Mouse (Mus musculus) heart, embryonic 10.5 days (tissue): ENCODE results near the gene Anapc2. TPM values are rescaled to one million over a fixed set of nuclear protein-coding genes. Genes with fewer than 3 reads are reported as not detected.

Experiments used
- DNase-seq: peaks from one replicate; pipeline ENCODE4 v3.0.0-alpha.2; 2017; ENCODE audit warnings: low spot score
- H3K27ac ChIP-seq: fragments of 300-500 bp; sonication (generic); 2 replicates; pipeline ENCODE4 v1.5.1; 2016; ENCODE audit warnings: mild to moderate bottlenecking
- H3K27me3 ChIP-seq: fragments of 300-500 bp; sonication (generic); 2 replicates; pipeline ENCODE4 v1.6.1; 2016; ENCODE audit warnings: mild to moderate bottlenecking; ENCODE audit not compliant: poor library complexity, insufficient read depth, severe bottlenecking
- H3K36me3 ChIP-seq: fragments of 300-500 bp; sonication (generic); 2 replicates; pipeline ENCODE4 v1.6.1; 2016; ENCODE audit warnings: mild to moderate bottlenecking, moderate library complexity
- H3K4me1 ChIP-seq: fragments of 300-500 bp; sonication (generic); 2 replicates; pipeline ENCODE4 v1.6.1; 2016; ENCODE audit warnings: mild to moderate bottlenecking
- H3K4me3 ChIP-seq: fragments of 300-500 bp; sonication (generic); 2 replicates; pipeline ENCODE4 v1.5.1; 2016; ENCODE audit warnings: mild to moderate bottlenecking, moderate library complexity
- H3K9me3 ChIP-seq: fragments of 300-500 bp; sonication (generic); 2 replicates; pipeline ENCODE4 v1.6.1; 2016; ENCODE audit warnings: mild to moderate bottlenecking, moderate library complexity
- WGBS: fragments of 180-500 bp; shearing (Covaris S2); methylation state at CpG from one replicate; pipeline ENCODE4 v1.1.7; 2016; 5-methylcytosine and 5-hydroxymethylcytosine counted together
- polyA plus RNA-seq: library from polyadenylated mRNA; unstranded; fragments of >200 nt; fragmentation: Nextera tagmentation; extraction: Ambion mirVana; gene quantifications from 2 replicates; pipeline ENCODE4 v1.2.1, GENCODE M21; 2016

Anapc2 gene
- polyA plus RNA-seq: 101 and 113 TPM in 2 replicates

DNA sequence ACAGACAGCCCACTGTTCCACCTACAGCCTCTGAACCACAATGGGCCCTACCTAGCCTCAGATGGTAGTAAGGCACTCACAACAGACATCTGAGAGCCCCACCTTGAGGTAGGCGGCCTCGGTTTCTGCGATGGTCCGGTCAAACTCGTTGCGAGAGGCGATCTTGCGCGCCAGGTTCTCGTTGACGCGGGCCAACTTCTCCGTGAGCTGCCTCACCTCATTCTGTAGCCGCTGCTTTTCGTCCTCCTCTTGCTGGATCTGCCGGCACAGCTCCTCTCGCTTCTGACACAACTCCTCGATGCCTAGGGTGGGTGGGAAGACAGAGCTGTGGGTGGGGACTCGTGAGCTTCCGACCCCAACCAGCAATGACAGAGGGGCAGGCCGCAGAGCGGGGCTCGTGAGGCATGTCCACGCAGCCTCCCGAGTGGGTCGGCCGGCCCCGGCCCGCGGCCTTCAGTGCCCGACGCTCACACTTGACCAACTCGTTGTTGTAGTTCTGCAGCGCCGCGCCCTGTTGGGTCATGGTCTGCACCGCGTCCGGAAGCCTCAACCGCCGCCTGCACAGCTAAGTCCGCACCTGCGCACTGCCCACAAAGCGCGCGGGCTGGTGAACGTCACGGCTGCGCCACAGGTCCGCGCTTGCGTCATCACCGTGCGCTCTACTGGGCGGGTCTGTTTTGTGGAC is at the start of gene Anapc2, which contains the start of gene Ssna1:
TSS of gene Anapc2 (plus strand) at position 652 of the 685 bp plus-strand sequence.
TSS of gene Ssna1 (minus strand) at position 612 of the 685 bp plus-strand sequence.
- peaks cover 31% of the 10 kb centered on the region for H3K4me1 ChIP-seq
- DNase-seq: peak; percentile 99
- H3K36me3 ChIP-seq: peaks cover 74% of the 10 kb centered on the region

DNA sequence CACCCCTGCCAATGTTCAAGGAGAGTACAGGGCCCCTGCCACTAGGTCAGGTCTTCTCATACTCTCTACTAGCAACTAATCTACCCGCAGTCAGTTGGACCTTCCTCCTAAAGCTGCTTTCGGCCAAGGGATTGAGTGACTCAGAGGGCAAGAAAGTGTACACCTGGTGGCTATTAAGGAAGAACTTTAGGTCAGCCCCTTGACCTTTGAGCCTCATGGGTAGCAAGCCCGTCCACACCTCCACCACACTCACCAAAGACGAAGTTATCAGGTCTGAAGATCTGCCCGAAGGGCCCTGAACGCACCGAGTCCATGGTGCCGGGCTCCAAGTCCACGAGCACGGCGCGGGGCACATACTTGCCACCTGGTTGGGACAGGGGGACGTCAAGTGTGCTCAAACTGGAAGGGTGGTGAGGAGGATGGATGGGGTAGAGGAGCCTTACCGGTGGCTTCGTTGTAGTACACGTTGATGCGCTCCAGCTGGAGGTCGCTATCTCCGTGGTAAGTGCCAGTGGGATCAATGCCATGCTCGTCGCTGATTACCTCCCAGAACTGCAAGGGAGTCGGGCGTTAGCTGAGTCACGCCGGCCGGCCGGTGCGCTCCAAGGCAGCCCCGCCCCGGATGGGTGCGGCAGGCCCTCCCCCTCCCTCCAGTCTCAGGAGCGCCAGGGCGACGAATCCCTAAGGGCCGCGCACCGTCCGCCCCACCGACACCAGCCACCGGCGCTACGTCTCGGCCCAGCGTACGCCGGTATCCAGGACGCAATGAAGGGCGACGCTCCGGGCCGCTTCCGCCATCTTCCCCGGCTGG is 48.4 kb upstream of the Anapc2 start:
- Histone ChIP-seq H3K4me1 (peaks cover 35% of the 10 kb centered on the region), H3K27me3 (no peaks in the 10 kb centered on the region), H3K36me3 (peaks cover 17% of the 10 kb centered on the region), H3K9me3 (no peaks in the 10 kb centered on the region), H3K4me3 (peak overlapping the region; percentile 82), H3K27ac (peak overlapping the region; percentile 93)
- DNase-seq: peak; percentile 94
- 1% methylated on average over 53 of the region's 53 CpGs for WGBS

More for the DNA sequence above, at the start of gene Anapc2, which contains the start of gene Ssna1:
- peak within 1 kb of the TSS; percentile 91 for H3K4me3 ChIP-seq
- no peaks in the 10 kb centered on the region for H3K9me3 ChIP-seq
- peak within 1 kb of the TSS; percentile 92 for H3K27ac ChIP-seq
- no peaks in the 10 kb centered on the region for H3K27me3 ChIP-seq
- under 1% methylated on average over 55 of the region's 55 CpGs for WGBS

DNA sequence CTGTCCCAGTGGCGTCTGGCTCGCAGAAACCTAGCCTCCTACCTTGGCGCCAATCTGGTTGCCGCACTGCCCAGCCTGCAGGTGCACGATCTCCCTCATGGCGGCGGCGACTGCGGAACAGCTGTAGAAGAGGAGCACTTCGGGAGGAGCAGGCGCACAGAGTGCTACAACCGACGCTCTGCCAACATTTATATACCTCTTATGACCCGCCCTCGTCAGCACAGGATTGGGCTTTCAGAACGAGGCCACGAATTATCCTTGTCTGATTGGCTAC is 47.8 kb upstream of the Anapc2 start, which contains the start of gene Tubb4b:
TSS of gene Tubb4b (minus strand) at position 211 of the 274 bp plus-strand sequence.
- 0% methylated on average over 17 of the region's 17 CpGs for WGBS
- H3K27ac ChIP-seq: peak within 1 kb of the TSS; percentile 93
- peak within 1 kb of the TSS; percentile 82 for H3K4me3 ChIP-seq
- peaks cover 38% of the 10 kb centered on the region for H3K4me1 ChIP-seq
- H3K36me3 ChIP-seq: peaks cover 17% of the 10 kb centered on the region
- 0 out of 2 replicates have a peak, but pooled peaks cover 3% of the 10 kb centered on the region for H3K27me3 ChIP-seq
- no peaks in the 10 kb centered on the region for H3K9me3 ChIP-seq
- no peak for DNase-seq

DNA sequence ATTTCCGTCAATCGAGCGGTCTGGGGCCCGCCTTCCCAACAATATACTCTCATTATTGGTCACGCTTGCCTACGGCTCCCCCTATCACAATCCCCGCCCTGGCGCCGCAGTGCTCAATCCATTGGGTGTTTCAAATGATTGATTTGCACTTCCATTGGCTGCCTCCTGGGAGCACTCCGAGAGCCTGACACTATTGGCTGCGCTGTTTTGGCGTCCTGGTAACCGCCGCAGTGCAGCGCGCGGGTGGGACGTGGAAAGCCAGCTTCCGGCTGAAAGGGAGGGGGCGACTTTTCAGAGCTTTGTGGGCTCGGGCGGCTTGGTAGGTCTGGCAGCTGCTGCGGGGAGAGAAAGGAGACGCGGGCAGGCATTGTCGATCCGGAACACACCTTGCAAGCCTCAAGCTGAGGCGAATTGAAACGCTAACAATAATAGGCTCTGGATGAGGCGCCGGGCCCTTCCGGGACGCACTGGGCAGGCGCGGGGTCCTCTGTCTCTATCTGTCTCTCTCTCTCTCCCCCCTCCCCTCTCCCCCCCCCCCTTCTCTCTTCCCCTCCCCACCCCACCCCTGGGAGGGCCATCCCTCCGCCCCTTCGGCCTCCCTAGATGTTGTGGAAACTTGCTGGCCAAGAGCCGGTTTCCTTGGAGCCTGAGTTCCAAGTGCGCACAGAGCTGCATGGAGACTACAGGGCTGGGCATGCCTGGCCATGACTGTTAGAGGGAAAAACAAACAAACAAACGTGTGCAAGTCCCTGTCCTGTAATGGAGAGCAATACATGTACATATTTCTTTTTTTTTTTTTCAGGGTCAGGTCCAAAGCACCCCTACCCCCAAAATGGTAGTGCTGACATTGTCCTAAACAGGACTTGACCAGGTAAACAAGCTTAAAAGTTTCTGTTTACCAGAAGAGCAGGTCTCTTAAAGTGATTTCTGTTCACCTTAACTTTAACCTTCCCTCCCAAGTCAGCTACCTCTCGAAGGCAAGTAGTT is 47.2 kb upstream of the Anapc2 start:
- peak overlapping the region; percentile 90 for H3K27ac ChIP-seq
- 2% methylated on average over 39 of the region's 41 CpGs for WGBS
- no peaks in the 10 kb centered on the region for H3K9me3 ChIP-seq

DNA sequence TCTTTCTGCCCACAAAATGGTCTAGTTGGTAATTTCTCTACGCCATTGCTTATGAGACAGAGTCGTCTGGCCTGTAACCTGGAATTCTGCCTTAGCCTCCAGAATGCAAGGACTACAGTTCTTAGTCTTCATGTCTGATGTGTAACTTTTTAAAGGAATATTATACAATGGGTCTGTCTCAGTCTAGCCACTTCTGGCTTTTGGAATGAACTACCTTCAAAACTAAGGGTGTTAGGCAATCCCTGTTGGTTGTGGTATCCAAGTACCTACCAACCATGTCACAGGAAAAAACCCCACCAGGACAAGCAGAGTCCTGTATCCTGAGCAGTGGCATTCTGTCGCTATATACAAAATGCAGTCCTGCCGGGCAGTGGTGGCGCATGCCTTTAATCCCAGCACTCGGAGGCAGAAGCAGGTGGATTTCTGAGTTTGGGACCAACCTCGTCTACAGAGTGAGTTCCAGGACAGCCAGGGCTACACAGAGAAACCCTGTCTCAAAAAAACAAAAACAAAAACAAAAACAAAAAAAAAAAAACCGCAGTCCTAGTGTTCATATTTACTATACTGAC is 46.4 kb upstream of the Anapc2 start:
- Histone ChIP-seq H3K9me3 (no peaks in the 10 kb centered on the region), H3K27ac (peak overlapping the region; percentile 90), H3K27me3 (peaks cover 17% of the 10 kb centered on the region), H3K36me3 (peaks cover 17% of the 10 kb centered on the region), H3K4me3 (peak overlapping the region; percentile 82), H3K4me1 (peaks cover 38% of the 10 kb centered on the region)
- WGBS: 80% methylated on average over 8 of the region's 8 CpGs
- DNase-seq: no peak

More for the DNA sequence above, 47.2 kb upstream of the Anapc2 start:
- Histone ChIP-seq H3K4me1 (peaks cover 38% of the 10 kb centered on the region), H3K4me3 (peak overlapping the region; percentile 82), H3K36me3 (peaks cover 17% of the 10 kb centered on the region), H3K27me3 (peaks cover 9% of the 10 kb centered on the region; the same call in 1 of the 2 replicates)
- DNase-seq: peak; percentile 100

DNA sequence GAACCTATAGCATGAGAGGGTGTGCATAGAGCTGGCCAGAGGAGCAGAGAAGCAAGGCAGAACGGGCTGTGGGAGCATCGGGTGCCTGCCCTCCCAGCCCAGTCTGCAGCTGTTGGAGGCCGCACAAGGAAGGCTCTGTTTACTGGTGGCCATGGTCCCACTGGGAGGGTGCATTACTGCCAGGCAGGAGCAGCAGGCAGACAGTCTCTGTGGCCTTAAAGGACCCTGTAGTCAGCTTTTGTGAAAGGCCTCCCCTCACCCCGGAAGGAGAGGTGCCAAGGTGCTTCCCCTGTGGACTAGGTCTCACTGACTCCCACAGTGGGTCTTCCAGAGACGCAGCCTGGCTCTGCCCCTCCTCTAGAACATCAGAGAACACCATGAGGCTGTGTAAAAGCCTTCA is 45.4 kb upstream of the Anapc2 start:
- DNase-seq: no peak
- Histone ChIP-seq H3K27ac (peak overlapping the region; percentile 42), H3K4me1 (peaks cover 34% of the 10 kb centered on the region), H3K9me3 (no peaks in the 10 kb centered on the region), H3K4me3 (no peak overlapping the region), H3K27me3 (peaks cover 27% of the 10 kb centered on the region), H3K36me3 (peaks cover 11% of the 10 kb centered on the region)
- 78% methylated on average over 5 of the region's 5 CpGs for WGBS

DNA sequence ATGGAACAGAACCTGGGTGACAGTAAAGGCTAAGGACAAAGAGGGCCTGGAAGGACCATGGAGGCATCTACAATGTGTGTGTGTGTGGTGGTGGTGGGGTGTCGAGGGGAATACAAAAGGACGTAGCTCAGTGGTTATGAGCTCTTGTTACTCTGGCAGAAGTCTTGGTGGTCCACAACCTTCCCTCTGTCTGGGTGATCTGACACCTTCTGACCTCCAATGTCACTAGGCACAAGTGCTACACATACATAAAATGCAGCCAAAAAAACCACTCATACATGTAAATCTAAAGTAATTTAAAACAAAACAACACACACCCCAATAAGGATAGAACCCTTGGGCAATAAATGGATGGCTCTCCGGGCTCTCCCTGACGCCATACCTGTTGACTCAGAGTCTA is 44.9 kb upstream of the Anapc2 start:
- peaks cover 33% of the 10 kb centered on the region for H3K4me1 ChIP-seq
- H3K9me3 ChIP-seq: no peaks in the 10 kb centered on the region
- H3K4me3 ChIP-seq: no peak overlapping the region
- H3K36me3 ChIP-seq: peaks cover 6% of the 10 kb centered on the region; the same call in 1 of the 2 replicates
- WGBS: 88% methylated on average over 4 of the region's 4 CpGs
- H3K27me3 ChIP-seq: peaks cover 32% of the 10 kb centered on the region
- no peak overlapping the region for H3K27ac ChIP-seq
- DNase-seq: no peak

DNA sequence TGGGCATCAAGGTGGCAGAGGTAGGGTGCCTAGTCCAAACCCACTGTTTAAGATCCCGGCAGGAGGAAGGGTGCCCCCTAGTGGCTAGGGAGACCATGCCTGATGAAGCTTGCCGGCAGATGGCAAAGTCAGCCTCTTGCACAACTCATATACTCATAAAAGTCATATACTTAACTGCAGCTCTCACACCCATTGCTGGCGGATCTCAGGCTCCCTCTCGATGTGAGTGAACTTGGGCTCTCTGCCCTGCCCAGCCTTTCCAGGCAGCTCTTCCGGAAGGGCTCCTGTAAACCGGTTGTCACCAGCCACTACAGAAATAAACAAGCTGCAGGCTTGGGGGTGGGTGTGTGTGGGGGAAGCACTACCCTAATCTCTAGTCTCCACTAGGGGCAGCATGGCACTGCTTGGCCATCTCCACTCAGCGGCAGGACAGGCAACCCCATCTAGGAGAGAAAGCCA is 43.8 kb upstream of the Anapc2 start:
- peaks cover 29% of the 10 kb centered on the region for H3K4me1 ChIP-seq
- DNase-seq: peak; percentile 94
- WGBS: 2% methylated on average over 7 of the region's 7 CpGs
- H3K36me3 ChIP-seq: no peaks in the 10 kb centered on the region
- H3K27me3 ChIP-seq: peaks cover 43% of the 10 kb centered on the region
- H3K27ac ChIP-seq: peak overlapping the region; percentile 42
- peak overlapping the region; percentile 43 for H3K4me3 ChIP-seq
- H3K9me3 ChIP-seq: no peaks in the 10 kb centered on the region

DNA sequence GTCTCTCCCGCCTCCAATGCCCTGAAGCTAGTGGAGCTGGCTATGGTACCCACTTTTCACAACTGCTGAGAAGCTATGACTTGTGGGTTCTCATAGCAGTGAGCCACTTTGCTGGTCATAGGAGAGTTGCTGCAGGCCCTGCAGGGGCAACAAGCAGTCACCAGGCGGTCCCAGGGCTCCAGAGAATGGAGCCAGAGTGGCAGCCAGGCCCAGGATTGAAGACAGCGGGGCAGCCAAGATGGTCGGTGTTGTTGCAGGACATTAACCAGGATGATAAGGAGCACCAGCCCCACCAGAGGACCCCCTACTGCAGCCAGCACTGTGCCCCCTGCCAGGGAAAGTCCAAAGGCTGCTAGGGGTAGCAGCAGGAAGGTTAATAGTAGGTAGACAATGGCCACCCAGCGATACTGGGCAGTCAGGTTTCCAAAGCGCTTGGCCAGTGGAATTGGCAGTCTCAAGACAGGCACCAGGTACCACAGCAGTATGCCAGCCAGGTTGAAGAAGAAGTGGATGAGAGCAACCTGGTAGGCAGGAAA is 43.2 kb upstream of the Anapc2 start:
- no peaks in the 10 kb centered on the region for H3K36me3 ChIP-seq
- no peaks in the 10 kb centered on the region for H3K9me3 ChIP-seq
- WGBS: 65% methylated on average over 6 of the region's 6 CpGs
- H3K4me1 ChIP-seq: peaks cover 25% of the 10 kb centered on the region
- peak overlapping the region; percentile 42 for H3K27ac ChIP-seq
- DNase-seq: no peak
- H3K4me3 ChIP-seq: no peak overlapping the region; the same call in 1 of the 2 replicates
- peaks cover 49% of the 10 kb centered on the region for H3K27me3 ChIP-seq

DNA sequence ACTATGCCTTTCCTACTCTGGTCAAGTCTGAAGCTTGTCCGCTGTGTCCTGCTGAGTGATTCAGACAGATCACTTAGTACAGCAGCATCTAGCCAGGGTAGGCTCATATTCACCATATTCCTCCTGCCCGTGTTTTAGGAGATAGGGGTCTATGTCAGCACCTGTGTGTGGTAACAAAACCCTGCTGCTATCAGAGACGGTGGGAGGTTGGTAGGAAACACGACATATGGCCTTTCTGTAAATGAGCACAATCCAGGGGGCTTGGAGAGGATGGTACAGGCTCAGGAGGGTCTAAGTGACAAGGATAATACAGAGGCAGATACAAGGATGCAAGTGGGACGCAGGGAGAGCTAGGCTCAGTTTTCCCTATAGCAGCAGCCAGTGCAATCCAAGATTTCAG is 42.7 kb upstream of the Anapc2 start:
- DNase-seq: no peak
- Histone ChIP-seq H3K4me3 (no peak overlapping the region), H3K27ac (no peak overlapping the region), H3K27me3 (peaks cover 54% of the 10 kb centered on the region), H3K4me1 (peaks cover 25% of the 10 kb centered on the region), H3K9me3 (no peaks in the 10 kb centered on the region), H3K36me3 (no peaks in the 10 kb centered on the region)
- 82% methylated on average over 5 of the region's 5 CpGs for WGBS

DNA sequence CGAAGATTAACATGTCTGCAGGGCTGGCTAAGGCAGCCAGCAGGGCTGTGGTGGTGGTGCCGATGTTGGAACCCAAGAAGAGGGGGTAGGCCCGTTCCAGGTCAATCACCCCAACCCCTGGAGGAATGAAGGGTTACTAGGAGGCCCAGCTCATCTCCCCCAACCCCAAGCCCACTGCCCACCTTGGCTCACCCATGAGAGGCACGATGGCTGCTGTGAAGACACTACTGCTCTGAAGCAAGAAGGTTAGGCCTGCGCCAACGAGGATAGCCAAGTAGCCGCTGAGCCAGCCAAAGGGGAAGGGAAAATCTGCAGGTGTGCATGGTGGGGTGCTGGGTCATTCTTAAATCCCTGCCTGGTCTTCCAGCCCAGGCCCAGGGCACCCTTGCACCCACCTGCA is 41.7 kb upstream of the Anapc2 start:
- no peak for DNase-seq
- peaks cover 20% of the 10 kb centered on the region for H3K4me1 ChIP-seq
- H3K27me3 ChIP-seq: peaks cover 63% of the 10 kb centered on the region
- H3K27ac ChIP-seq: no peak overlapping the region
- no peaks in the 10 kb centered on the region for H3K36me3 ChIP-seq
- no peak overlapping the region for H3K4me3 ChIP-seq
- no peaks in the 10 kb centered on the region for H3K9me3 ChIP-seq
- 80% methylated on average over 7 of the region's 7 CpGs for WGBS

DNA sequence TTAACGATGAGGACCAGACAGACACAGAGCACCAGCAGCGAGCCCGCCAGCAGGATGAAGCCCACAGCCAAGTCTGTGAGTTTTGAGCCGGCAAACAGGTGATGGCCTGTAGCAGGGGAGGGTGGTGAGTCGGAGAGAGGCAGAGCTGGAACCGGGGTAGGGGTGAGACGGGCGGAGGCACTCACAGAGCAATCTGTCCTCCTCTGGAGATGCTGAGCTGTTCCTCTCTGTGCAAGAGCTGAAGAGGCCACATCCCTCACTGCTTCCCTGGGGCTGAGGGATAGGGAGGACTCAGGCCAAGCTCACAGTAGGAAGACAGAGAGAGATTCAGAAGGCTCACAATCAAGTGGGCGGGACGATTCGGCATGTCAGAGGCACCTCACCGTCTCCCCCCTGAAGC is 41.2 kb upstream of the Anapc2 start:
- Histone ChIP-seq H3K27ac (no peak overlapping the region), H3K4me3 (no peak overlapping the region), H3K4me1 (peaks cover 18% of the 10 kb centered on the region), H3K27me3 (peaks cover 67% of the 10 kb centered on the region), H3K36me3 (no peaks in the 10 kb centered on the region), H3K9me3 (no peaks in the 10 kb centered on the region)
- 57% methylated on average over 12 of the region's 12 CpGs for WGBS
- DNase-seq: no peak
